Mouse (Mus musculus): ENCODE measurements around the gene Ptpre.

Ptpre gene

GRCm38 (mm10) chr7:135728038-135728437, 190.8 kb downstream of the Ptpre start:
- peak; percentile 69 for DNase-seq (ENCODE audit: low read depth)

GRCm38 (mm10) chr7:135734379-135734778, 197.1 kb downstream of the Ptpre start:
- no peak for DNase-seq (ENCODE audit: low read depth)

GRCm38 (mm10) chr7:135734911-135735646, 197.8 kb downstream of the Ptpre start:
- DNase-seq (ENCODE audit: low read depth) = no peak
